Mouse (Mus musculus) C2C12 (cell line): ENCODE data around the gene B4gat1. TPM values are rescaled to one million over a fixed set of nuclear protein-coding genes. Genes with fewer than 3 reads are reported as not detected.
A peak's percentile ranks its signal among the peaks of the same experiment; 100 is the strongest.

Source experiments
- H3K27me3 ChIP-seq: one replicate; pipeline ENCODE4 v1.6.1; 2011; ENCODE audit not compliant: control insufficient read depth, insufficient read depth, insufficient read length
- H3K36me3 ChIP-seq: one replicate; pipeline ENCODE4 v1.6.1; 2011; ENCODE audit not compliant: control insufficient read depth, insufficient read depth
- H3K4me3 ChIP-seq: one replicate; pipeline ENCODE4 v1.5.1; 2011; ENCODE audit warnings: mild to moderate bottlenecking, control low read depth; ENCODE audit not compliant: poor library complexity, insufficient read depth, severe bottlenecking
- H3K79me2 ChIP-seq: one replicate; pipeline ENCODE4 v1.6.1; 2011; ENCODE audit not compliant: control insufficient read depth, insufficient read depth
- H3K79me3 ChIP-seq: one replicate; pipeline ENCODE4 v1.6.1; 2011; ENCODE audit warnings: low read depth, control low read depth
- H3ac ChIP-seq: one replicate; pipeline ENCODE3; 2011; ENCODE audit warnings: low read depth; ENCODE audit not compliant: control insufficient read depth, insufficient read length
- CEBPB ChIP-seq: IDR thresholded peaks from one replicate; pipeline ENCODE4 v1.6.1; 2011; ENCODE audit warnings: low read depth, mild to moderate bottlenecking, control low read depth, moderate library complexity
- CTCF ChIP-seq: IDR thresholded peaks from one replicate; pipeline ENCODE4 v1.5.1; 2011; ENCODE audit not compliant: control insufficient read depth, insufficient read depth, insufficient read length
- FOSL1 ChIP-seq: IDR thresholded peaks from one replicate; pipeline ENCODE4 v1.8.0; 2011; ENCODE audit warnings: mild to moderate bottlenecking, low read length; ENCODE audit not compliant: poor library complexity, insufficient read depth, severe bottlenecking
- MAX ChIP-seq: IDR thresholded peaks from one replicate; pipeline ENCODE4 v1.6.1; 2011; ENCODE audit warnings: mild to moderate bottlenecking, control low read depth
- MYOD1 ChIP-seq: IDR thresholded peaks from one replicate; pipeline ENCODE4 v1.6.1; 2011; ENCODE audit warnings: low read depth; ENCODE audit not compliant: control insufficient read depth, insufficient read length
- MYOG ChIP-seq: IDR thresholded peaks from one replicate; pipeline ENCODE4 v1.6.1; 2011; ENCODE audit not compliant: control insufficient read depth, insufficient read length; ENCODE audit errors: extremely low read depth
- USF1 ChIP-seq: IDR thresholded peaks from one replicate; pipeline ENCODE4 v1.6.1; 2011; ENCODE audit warnings: low read depth, mild to moderate bottlenecking, control low read depth, moderate library complexity
- polyA plus RNA-seq: library from polyadenylated mRNA; unstranded; fragments of >200 nt; fragmentation: generic; extraction: Trizol; gene quantifications from one replicate; pipeline ENCODE4 v1.2.1, GENCODE M21; 2012; ENCODE audit warnings: missing spikeins

B4gat1 gene
- polyA plus RNA-seq, 1 experiment: 28.1 TPM

DNA sequence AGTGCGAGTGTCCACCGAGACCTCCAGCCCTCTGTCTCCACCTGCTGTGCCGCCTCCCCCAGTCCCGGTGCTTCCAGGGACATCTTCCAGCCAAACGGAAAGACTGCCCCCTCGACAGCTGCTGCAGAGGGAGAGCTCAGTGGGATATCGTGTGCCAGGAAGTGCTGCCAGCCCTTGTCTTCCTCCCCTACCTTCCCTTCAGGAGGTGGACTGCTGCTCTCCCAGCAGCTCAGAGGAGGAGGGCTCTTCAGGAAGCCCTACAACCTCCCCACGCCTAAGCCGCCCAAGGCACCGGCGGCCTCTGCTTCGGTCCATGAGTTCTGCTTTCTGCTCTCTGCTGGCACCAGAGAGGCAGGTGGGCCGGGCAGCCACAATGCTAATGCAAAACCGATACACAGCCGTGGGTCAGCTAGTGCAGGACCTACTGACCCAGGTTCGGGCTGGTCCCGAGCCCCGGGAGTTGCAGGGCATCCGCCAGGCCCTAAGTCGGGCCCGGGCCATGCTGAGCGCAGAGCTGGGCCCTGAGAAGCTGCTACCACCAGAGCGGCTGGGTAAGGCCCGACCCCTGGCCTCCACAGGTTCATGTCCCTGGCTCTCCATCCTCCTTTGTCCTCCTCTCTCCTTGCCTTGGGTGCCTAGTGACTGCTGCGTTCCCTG is 13.7 kb downstream of the B4gat1 start:
- peaks cover 43% of the 10 kb centered on the region for H3K79me3 ChIP-seq
- H3K27me3 ChIP-seq: no peaks in the 10 kb centered on the region
- peaks cover 58% of the 10 kb centered on the region for H3K36me3 ChIP-seq
- H3ac ChIP-seq: peak overlapping the region; percentile 28
- no peak for TF ChIP-seq MYOG
- peak; percentile 74 for TF ChIP-seq MYOD1
- peak overlapping the region; percentile 84 for H3K4me3 ChIP-seq
- peaks cover 52% of the 10 kb centered on the region for H3K79me2 ChIP-seq

DNA sequence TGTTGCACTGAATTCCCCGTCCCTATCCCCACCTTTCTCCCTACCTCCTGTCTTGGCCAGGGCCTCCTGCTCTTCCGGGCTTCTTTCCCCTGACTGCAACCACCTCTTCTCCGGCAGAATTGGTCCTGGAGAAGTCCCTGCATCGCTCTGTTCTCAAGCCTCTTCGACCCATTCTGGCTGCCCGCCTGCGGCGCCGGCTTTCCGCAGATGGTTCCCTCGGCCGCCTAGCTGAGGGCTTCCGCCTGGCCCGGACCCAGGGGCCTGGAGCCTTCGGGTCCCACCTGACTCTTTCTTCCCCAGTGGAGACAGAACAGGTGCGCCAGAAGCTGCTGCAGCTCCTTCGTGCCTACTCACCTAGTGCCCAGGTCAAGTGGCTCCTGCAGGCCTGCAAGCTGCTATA is 14.2 kb downstream of the B4gat1 start:
- TF ChIP-seq FOSL1 (no peak), CTCF (no peak), CEBPB (no peak), USF1 (no peak), MAX (no peak), MYOG (no peak), MYOD1 (no peak)
- Histone ChIP-seq H3K79me3 (peaks cover 42% of the 10 kb centered on the region), H3K79me2 (peaks cover 52% of the 10 kb centered on the region), H3ac (peak overlapping the region; percentile 28), H3K36me3 (peaks cover 53% of the 10 kb centered on the region), H3K27me3 (no peaks in the 10 kb centered on the region), H3K4me3 (peak overlapping the region; percentile 84)

DNA sequence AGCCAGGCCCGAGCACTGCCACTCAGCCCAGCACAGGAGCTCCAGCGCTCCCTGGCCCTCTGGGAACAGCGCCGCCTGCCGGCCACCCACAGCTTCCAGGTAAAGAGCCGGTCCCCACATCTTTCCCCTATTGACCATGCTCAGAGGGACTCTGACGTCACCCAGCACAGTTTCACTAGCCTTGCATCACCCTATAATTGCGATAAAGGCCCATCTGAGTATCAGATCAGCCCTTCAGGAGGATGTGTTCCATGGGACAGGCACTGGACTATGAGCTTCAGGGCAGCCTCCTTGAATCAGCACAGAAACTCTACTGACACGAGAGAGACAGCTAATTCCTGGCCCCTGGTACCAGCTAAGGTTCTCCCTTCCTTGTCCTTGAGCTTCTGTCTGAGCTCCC is 15.3 kb downstream of the B4gat1 start:
- Histone ChIP-seq H3K36me3 (peaks cover 43% of the 10 kb centered on the region), H3ac (no peak overlapping the region), H3K27me3 (no peaks in the 10 kb centered on the region), H3K79me2 (peaks cover 52% of the 10 kb centered on the region), H3K4me3 (no peak overlapping the region), H3K79me3 (peaks cover 42% of the 10 kb centered on the region)
- TF ChIP-seq CEBPB: peak; percentile 76
- no peak for TF ChIP-seq MYOD1
- TF ChIP-seq CTCF: peak; percentile 92
- no peak for TF ChIP-seq FOSL1
- TF ChIP-seq USF1: no peak
- no peak for TF ChIP-seq MAX

DNA sequence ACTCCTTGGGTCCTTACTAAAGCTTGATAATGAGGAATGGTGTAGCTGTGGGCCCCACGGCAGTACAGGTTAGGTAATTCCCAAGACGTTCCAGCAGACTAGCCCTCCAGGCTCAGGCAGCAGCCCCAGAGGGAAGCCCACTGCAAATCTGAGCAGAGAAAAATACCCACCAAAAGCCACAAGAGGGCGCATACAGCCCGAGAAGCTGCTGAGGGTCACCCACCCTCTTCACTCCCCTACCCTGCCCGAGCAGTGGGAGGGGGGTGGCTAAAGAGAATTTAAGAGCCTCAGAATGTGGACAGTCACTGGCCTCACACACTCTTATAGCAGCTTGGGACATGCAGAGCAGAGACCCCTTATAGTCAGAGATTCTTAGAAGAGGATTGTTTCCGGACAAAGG is 17.6 kb downstream of the B4gat1 start:
- Histone ChIP-seq H3K4me3 (no peak overlapping the region), H3K36me3 (peaks cover 43% of the 10 kb centered on the region), H3K79me2 (peaks cover 44% of the 10 kb centered on the region), H3ac (no peak overlapping the region), H3K79me3 (peaks cover 35% of the 10 kb centered on the region), H3K27me3 (no peaks in the 10 kb centered on the region)
- no peak for TF ChIP-seq MYOD1
- TF ChIP-seq MYOG: no peak
- no peak for TF ChIP-seq MAX
- TF ChIP-seq FOSL1: no peak
- no peak for TF ChIP-seq CEBPB
- peak; percentile 39 for TF ChIP-seq CTCF

DNA sequence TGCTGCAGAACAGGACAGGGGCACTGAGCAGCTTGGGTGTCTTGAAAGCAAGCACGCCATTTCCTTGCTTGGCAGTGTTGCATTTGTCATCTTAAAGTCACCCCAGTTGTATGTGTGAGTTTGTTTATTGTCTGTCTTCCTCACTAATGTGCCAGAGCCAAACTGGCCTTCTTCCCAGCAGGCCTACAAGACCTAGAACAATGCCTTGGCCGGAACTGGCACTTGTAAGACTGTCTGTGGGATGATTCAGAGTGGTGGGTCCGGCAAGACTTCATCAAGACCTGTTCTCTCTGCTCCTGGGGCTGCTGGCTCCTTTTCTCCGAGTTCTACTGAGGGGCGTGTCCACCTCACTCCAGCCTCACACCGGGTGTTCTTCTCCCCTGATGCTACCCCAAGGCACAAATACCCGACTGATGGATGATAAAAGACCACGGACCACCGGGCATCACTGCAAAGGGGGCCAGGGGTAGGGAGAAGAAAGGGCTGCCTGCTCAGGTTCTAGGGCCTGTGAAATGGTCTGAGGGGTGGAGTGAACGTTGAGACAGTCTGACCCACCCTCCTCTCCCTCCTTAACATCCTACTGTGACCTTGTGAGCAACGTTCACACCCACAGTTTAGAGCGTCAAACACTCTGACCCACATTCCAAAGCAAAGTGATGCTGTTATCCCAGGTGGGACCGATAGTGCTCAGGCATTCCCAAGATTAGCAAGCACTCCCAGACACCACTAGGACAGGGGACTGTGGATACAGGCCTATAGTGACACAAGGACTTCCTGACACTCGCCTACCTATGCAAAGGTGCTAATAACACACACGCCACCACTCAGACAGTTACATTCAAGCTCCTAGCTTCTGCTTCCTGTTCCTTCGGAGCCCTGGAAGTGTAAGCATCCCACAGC is 19.5 kb downstream of the B4gat1 start:
- Histone ChIP-seq H3ac (peak overlapping the region; percentile 4), H3K79me3 (peaks cover 17% of the 10 kb centered on the region), H3K27me3 (no peaks in the 10 kb centered on the region), H3K4me3 (no peak overlapping the region), H3K79me2 (peaks cover 25% of the 10 kb centered on the region), H3K36me3 (peaks cover 34% of the 10 kb centered on the region)
- TF ChIP-seq MYOD1: no peak
- TF ChIP-seq CTCF: no peak
- no peak for TF ChIP-seq CEBPB
- TF ChIP-seq FOSL1: no peak
- no peak for TF ChIP-seq MYOG
- TF ChIP-seq MAX: no peak
- no peak for TF ChIP-seq USF1
